Mouse (Mus musculus) intestine, postnatal 0 days (tissue): ENCODE measurements around the gene Tmprss13. TPM values are rescaled to one million over a fixed set of nuclear protein-coding genes. Genes with fewer than 3 reads are reported as not detected.

ENCODE experiments used
- ATAC-seq: fragments of 200-750 bp; cut with Nextera tagmentation; 2 replicates; pipeline ENCODE4 v1.8.0; 2017; ENCODE audit warnings: mild to moderate bottlenecking, moderate TSS enrichment, moderate library complexity
- H3K27ac ChIP-seq: fragments of 300-500 bp; sonication (generic); 2 replicates; pipeline ENCODE4 v1.5.1; 2014; ENCODE audit warnings: mild to moderate bottlenecking, low read depth, low read length, moderate library complexity
- H3K27me3 ChIP-seq: fragments of 300-500 bp; sonication (generic); replicated peaks from 2 replicates; pipeline ENCODE4 v1.6.1; 2014; ENCODE audit warnings: low read length, mixed read lengths; ENCODE audit not compliant: control insufficient read depth, insufficient read depth
- H3K36me3 ChIP-seq: fragments of 300-500 bp; sonication (generic); 2 replicates; pipeline ENCODE4 v1.6.1; 2014; ENCODE audit warnings: mild to moderate bottlenecking, moderate library complexity; ENCODE audit not compliant: control insufficient read depth, insufficient read depth
- H3K4me1 ChIP-seq: fragments of 300-500 bp; sonication (generic); replicated peaks from 2 replicates; pipeline ENCODE4 v1.6.1; 2014; ENCODE audit warnings: antibody characterized with exemption, low read length, mixed read lengths; ENCODE audit not compliant: control insufficient read depth, insufficient read depth
- H3K4me2 ChIP-seq: fragments of 300-500 bp; sonication (generic); replicated peaks from 2 replicates; pipeline ENCODE4 v1.6.1; 2014; ENCODE audit warnings: low read depth, mild to moderate bottlenecking, moderate library complexity
- H3K4me3 ChIP-seq: fragments of 300-500 bp; sonication (generic); 2 replicates; pipeline ENCODE4 v1.5.1; 2014; ENCODE audit warnings: low read depth, low read length
- H3K9ac ChIP-seq: fragments of 300-500 bp; sonication (generic); 2 replicates; pipeline ENCODE4 v1.6.1; 2014; ENCODE audit warnings: mild to moderate bottlenecking, low read depth, low read length
- H3K9me3 ChIP-seq: fragments of 300-500 bp; sonication (generic); 2 replicates; pipeline ENCODE4 v1.6.1; 2016; ENCODE audit warnings: mixed run types; ENCODE audit not compliant: control insufficient read depth
- CTCF ChIP-seq: sonication (generic); IDR thresholded peaks from 2 replicates; pipeline ENCODE4 v1.5.1; 2016; ENCODE audit warnings: low read depth, mild to moderate bottlenecking, control low read depth, antibody characterized with exemption, moderate library complexity
- WGBS: fragments of 180-500 bp; shearing (Covaris S2); extraction: QIAGEN DNeasy Blood & Tissue Kit; methylation state at CpG from one replicate; pipeline ENCODE4 v1.1.7; 2014; 5-methylcytosine and 5-hydroxymethylcytosine counted together
- polyA plus RNA-seq: library from polyadenylated mRNA; unstranded; fragments of >200 nt; fragmentation: Nextera tagmentation; extraction: Ambion mirVana; gene quantifications from 2 replicates; pipeline ENCODE4 v1.2.1, GENCODE M21; 2015

The Tmprss13 gene
- polyA plus RNA-seq, 1 experiment from 2014 or later: 0.04 TPM

- H3K27ac ChIP-seq: no peak overlapping the region
- no peaks in the 10 kb centered on the region for H3K36me3 ChIP-seq
- WGBS: 57% methylated on average over 3 of the region's 3 CpGs
- H3K4me2 ChIP-seq: no peak overlapping the region
- H3K4me1 ChIP-seq: no peaks in the 10 kb centered on the region
- H3K9ac ChIP-seq: no peak overlapping the region
- no peak for TF ChIP-seq CTCF
- no peaks in the 10 kb centered on the region for H3K27me3 ChIP-seq
- no peaks in the 10 kb centered on the region for H3K9me3 ChIP-seq
- ATAC-seq: no peak
- H3K4me3 ChIP-seq: no peak overlapping the region
Measured at GRCm38 (mm10) chr9:45395796-45396195, 76.9 kb downstream of the Tmprss13 start.

Other genes starting within 250 kb of the Tmprss13 start
- gene Jaml, start 239.9 kb upstream of the Tmprss13 start, polyA plus RNA-seq: 221 and 255 TPM in 2 replicates
- gene Scn2b, start 201.3 kb upstream of the Tmprss13 start, polyA plus RNA-seq: 0.96 and 1.1 TPM in 2 replicates
- 0.04 TPM in 1 of 2 replicates, not detected in the other for gene Scn4b, start 180.7 kb upstream of the Tmprss13 start, polyA plus RNA-seq
- gene BC049352, start 137.1 kb upstream of the Tmprss13 start, polyA plus RNA-seq: 0.48 and 1.0 TPM in 2 replicates
- 70.6 and 72.0 TPM in 2 replicates for gene Tmprss4, start 115.0 kb upstream of the Tmprss13 start, polyA plus RNA-seq
- gene Il10ra, start 50.0 kb upstream of the Tmprss13 start, polyA plus RNA-seq: 1.2 TPM in 2 replicates
- 54.5 and 57.2 TPM in 2 replicates for gene Fxyd6, start 51.1 kb downstream of the Tmprss13 start, polyA plus RNA-seq
- 1.2 and 1.7 TPM in 2 replicates for gene Fxyd2, start 80.6 kb downstream of the Tmprss13 start, polyA plus RNA-seq
- 0.08 and 0.09 TPM in 2 replicates for gene Dscaml1, start 107.5 kb downstream of the Tmprss13 start, polyA plus RNA-seq